Mouse (Mus musculus): ENCODE measurements around the gene Ccdc117.

DNA sequence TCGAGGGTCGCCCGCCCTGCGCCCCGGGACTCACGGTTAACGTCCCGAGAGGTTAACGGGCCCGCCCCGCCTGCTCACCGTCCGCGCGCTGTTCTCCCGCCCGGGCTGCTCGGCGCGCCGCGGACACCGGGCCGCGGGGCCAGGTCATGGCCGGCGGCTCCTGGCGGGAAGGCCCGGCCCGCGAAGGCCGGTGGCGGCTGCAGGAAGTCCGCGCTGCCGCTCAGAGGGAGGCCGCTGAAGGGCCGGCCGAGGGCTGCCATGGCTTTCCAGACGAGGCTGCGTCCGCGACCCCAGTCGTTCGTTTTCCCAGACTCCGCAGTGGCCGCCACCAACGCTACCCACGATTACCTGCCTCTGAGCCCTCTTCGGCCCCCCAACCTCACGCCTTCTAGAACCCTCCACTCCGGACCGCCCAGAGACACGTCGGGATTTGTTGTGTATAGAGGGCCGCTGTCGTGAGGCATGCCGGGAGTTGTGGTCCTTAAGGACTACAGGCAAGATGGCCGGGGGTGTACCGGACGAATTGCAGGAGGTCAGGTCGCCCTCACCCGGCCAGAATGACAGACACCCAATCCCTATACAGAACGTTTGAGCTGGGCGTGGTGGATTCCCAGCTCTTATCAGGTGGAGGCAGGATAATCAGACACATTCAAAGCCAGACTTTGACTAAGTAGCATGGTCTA is at the start of gene Ccdc117:
- peak; percentile 45; the same call in 1 of the 3 replicates for TF ChIP-seq GATA1 (IDR thresholded peaks at IDR 0.05; ENCODE audit: borderline replicate concordance, low read length)
- TF ChIP-seq FLI1 (IDR thresholded peaks at IDR 0.05; ENCODE audit: low read length) = no peak

Data from megakaryocyte, embryonic 14.5 days (primary cell).